Mouse (Mus musculus) liver, adult 2 months (tissue): ENCODE results near the gene BC048671.

Source experiments
- CTCF ChIP-seq: fragments of 200-500 bp; IDR thresholded peaks from 2 replicates; pipeline ENCODE4 v1.5.1; 2011; ENCODE audit warnings: low read depth, low read length, control low read depth
- POLR2A ChIP-seq: fragments of 200-500 bp; IDR thresholded peaks from 2 replicates; pipeline ENCODE4 v1.6.1; 2011; ENCODE audit warnings: low read length, control low read depth; ENCODE audit not compliant: insufficient read depth; ENCODE audit errors: extremely low read depth

GRCm38 (mm10) chr6:90306315-90306975, 5.4 kb downstream of the BC048671 start:
- TF ChIP-seq CTCF (no peak), POLR2A (no peak)
